Mouse (Mus musculus) thymus, adult 2 months (tissue): ENCODE results near the gene Pfkfb2.

Source experiments
- CTCF ChIP-seq: fragments of 200-500 bp; IDR thresholded peaks from 2 replicates; pipeline ENCODE4 v1.5.1; 2012; ENCODE audit warnings: mild to moderate bottlenecking, control low read depth, low read length, moderate library complexity, borderline replicate concordance; ENCODE audit not compliant: control insufficient read depth, poor library complexity, insufficient read depth; ENCODE audit errors: extremely low read depth
- POLR2A ChIP-seq: fragments of 200-500 bp; IDR thresholded peaks from 2 replicates; pipeline ENCODE4 v1.6.1; 2012; ENCODE audit warnings: mild to moderate bottlenecking, low read length, control low read depth, moderate library complexity; ENCODE audit not compliant: control insufficient read depth, poor library complexity, insufficient read depth; ENCODE audit errors: extremely low read depth

DNA sequence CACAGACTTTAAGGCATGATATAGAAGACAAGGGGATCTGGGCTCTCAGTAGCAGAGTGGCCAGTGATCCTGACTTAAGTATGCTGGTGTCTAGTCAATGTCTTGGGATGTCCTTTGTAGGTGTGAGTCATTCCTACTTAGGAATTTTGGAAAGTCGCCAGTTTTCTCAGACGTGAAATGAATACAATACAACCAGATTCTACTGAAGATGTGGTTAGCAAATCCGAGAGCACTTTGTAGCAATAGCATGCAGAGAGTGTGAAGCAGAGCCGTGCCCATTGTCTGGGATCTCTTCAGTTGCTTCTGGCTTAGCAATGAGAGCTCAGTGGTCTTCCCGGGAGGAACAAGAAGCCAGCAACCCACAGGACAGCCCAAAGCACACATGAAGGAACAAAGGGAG is 5.4 kb upstream of the Pfkfb2 start:
- TF ChIP-seq POLR2A = no peak
- TF ChIP-seq CTCF = no peak
